Mouse (Mus musculus): ENCODE data around the gene Gm20425. TPM values are rescaled to one million over a fixed set of nuclear protein-coding genes. Genes with fewer than 3 reads are reported as not detected.

Gm20425 gene
- total RNA-seq, 2 experiments from 2014 or later: 11.5 TPM

DNA sequence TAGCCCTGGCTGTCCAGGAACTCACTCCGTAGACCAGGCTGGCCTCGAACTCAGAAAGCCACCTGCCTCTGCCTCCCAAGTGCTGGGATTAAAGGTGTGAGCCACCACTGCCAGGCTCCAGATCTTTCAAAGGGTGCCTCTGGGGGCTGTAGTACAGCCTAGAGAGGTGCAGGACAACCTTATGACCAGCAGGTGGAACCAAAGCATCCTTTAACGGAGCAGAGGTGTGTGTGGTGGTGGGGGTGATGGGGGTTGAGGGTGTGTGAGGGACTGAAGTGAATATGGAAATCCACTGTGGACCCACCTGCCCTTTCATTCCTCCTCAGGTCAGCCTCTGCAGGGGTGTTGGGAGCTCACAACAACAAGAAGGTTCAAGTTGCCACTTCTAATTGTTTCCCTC, 4.6 kb downstream of the Gm20425 start:
- no peak for DNase-seq (ENCODE audit: low spot score in 2 of 2)

- no peak for DNase-seq (ENCODE audit: low spot score in 2 of 2)
These were observed 5.4 kb downstream of the Gm20425 start for GRCm38 (mm10) chr9:103224721-103225120.

DNA sequence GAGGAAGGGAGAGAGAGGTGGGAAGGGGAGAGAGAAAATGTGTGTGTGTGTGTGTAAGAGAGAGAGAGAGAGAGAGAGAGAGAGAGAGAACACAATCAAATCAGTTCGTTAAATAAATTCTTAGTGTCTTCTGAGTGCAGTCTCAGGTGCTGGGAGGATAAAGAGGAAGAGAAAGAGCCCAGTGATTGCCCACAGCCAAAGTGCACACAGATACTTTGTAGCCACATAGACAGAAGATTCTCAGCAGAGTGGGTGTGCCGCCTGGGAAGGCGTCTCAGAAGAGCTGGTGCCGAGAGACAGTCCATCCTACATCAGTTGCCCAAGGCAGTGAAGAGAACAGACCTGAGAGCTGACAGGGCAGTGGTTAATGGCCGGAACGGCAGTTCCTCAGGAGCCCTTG, 15.8 kb downstream of the Gm20425 start:
- no peak for DNase-seq (ENCODE audit: low spot score in 2 of 2)

GRCm38 (mm10) chr9:103213631-103214030, 16.5 kb downstream of the Gm20425 start:
- no peak for DNase-seq (ENCODE audit: low spot score in 2 of 2)

- DNase-seq (ENCODE audit: low spot score in 2 of 2): no peak
These were observed 17.3 kb downstream of the Gm20425 start for GRCm38 (mm10) chr9:103212654-103213420.

DNA sequence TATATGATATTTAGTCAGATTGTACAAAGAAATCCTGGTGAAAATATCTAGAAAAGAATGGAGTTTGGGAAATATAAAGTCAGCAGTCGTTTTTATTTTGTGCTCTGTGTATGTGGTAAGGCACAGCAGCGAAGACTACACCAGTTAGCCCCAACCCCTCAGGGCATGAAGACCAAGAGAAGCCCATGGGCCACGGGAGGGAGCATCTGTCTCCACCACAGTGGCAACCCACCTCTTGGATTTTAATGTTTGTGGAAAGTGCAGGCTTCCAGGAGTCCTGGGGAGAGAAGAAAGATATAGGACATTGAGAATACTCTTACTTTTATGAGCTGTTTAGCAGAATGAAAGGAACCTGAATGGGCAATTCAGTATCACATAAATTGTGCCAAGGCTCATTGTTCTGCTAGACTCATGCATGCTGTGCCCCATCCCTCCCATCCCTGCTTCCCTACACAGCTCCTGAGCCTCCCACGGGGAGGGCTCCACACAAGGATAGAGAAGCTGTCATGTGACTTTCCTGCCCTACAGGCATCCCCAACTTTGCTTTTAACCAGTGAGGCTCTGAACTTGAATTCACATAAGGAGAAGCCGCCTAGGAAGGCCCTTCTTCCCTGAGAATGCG, 21.2 kb downstream of the Gm20425 start:
- no peak for DNase-seq (ENCODE audit: low spot score in 2 of 2)

- peak; percentile 39 to 76 for DNase-seq (ENCODE audit: low spot score in 2 of 2)
These were observed 22.3 kb downstream of the Gm20425 start for GRCm38 (mm10) chr9:103207846-103208245.

GRCm38 (mm10) chr9:103205786-103206185, 24.3 kb downstream of the Gm20425 start:
- no peak for DNase-seq (ENCODE audit: low spot score in 2 of 2)

GRCm38 (mm10) chr9:103201561-103202260, 28.4 kb downstream of the Gm20425 start, which contains the start of gene Srprb:
Gene Srprb (minus strand): TSS chr9:103202137.
- peak; percentile 92 to 96 for DNase-seq (ENCODE audit: low spot score in 2 of 2)

GRCm38 (mm10) chr9:103188416-103188815, 41.7 kb downstream of the Gm20425 start:
- DNase-seq (ENCODE audit: low spot score in 2 of 2): no peak

DNA sequence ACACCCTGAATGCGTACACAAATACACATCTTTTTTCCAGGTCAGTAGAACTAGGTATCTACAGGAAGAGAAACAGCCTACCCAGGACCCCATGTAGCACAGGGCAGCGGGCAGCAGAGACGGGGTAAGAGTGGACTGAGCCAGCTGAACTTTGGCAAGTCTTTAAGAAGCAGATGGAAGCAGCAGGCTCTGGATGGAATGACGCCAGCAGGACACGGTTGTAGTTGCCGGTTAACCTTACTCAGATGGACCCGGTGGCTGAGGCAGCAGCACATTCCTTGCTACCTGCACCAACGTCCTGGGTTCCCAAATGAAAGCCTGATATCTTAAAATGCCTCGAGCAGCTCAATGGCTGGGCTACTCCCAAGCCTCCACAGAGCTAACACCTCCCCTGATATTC, 43.4 kb downstream of the Gm20425 start:
- DNase-seq (ENCODE audit: low spot score in 2 of 2): no peak

DNA sequence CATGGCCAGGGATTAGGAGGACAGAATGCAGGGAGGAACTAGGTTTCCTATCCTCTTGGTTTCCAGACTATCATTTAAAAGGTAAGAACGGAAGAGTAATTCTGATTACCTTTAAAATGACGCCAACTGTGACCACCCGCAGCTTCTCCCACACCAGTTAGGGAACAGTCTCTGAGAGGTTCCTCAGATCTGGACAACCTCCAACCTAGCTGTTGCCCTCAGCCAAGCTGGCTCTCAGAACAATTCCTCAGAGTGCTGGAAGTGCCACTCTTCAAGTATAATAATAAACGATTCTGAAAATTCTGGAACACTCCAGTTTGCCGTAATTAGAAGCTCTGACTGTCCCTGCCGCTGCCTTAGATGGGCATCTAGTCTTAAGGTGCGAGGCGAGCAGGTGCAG, 44.2 kb downstream of the Gm20425 start:
- DNase-seq (ENCODE audit: low spot score in 2 of 2): no peak

GRCm38 (mm10) chr9:103184855-103185254, 45.3 kb downstream of the Gm20425 start:
- no peak for DNase-seq (ENCODE audit: low spot score in 2 of 2)

DNA sequence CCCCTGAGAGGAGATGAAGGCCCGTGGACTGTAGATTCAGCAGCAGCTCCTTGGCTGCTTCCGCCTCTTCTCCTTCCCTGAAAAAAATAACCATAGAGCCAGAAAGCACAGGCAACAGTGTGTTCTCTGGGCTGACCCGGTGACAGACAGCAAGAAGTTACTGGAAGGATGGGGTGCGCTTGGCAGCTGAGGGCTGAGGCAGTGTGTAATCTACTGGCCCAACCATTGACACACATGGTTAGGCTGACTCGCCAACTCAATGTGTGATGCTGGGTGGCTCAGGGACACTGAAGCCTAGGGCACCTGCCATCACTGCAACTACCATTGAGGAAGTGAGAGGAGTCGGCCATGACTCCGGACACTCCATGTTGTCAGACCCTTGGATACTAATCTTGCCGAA, 48.2 kb downstream of the Gm20425 start:
- no peak for DNase-seq (ENCODE audit: low spot score in 2 of 2)

DNA sequence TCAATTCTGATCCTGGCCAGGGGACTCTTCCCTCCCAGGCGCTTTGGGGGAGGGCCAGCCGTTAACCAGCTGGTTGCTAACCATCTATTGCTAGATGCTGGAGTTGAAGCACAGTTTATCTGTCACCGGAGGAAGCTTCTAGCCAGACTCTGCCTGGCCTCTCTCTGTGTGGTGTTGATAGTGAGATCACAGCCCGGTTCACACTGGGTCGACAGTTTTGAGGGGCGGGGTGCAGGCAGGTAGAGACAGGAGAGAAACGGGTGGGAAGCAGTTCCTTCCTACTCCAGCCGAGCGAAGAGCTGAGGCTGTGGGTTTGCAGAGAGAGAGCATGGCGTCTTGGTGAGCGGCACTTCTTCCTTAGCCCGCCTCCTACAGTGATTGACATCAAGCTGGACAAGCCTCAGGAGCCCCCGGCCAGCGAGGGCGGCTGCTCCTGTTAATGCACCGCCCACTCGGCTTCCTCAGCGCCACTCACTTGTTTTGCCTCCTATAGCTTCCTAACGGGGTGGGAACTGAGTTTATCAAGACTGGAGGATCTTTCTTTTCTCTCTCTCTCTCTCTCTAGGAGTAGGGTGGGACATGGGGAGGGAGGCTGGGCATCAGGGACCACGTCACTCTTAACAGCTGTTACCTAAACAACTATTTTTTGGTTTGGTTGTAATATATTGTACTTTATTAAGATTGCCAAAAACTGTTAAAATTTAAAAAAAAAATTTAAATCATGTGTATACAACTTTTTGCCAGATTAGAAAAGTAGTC, 49.1 kb downstream of the Gm20425 start:
- DNase-seq (ENCODE audit: low spot score in 2 of 2): peak; percentile 16 to 35

DNA sequence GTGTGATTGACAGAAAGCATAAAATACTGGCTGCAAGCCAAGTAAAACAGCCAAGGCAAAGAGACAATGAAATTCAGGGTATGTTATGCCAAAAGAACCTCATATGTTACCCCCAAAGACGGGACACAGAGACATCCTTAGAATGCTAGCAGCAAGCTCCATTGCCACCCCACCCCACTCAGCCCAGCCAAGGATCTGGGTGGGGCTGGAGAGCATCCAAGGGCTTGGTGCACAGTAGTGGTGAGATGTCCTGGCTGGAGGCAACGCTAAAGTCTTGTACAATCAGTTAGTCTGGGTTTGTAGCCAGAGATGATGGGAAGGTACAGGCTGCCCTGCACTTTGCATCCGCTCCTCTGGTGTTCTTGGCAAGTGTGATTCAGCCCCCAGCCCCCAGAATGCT, 49.8 kb downstream of the Gm20425 start:
- DNase-seq (ENCODE audit: low spot score in 2 of 2): peak in 1 of 2 experiments; percentile 32

DNA sequence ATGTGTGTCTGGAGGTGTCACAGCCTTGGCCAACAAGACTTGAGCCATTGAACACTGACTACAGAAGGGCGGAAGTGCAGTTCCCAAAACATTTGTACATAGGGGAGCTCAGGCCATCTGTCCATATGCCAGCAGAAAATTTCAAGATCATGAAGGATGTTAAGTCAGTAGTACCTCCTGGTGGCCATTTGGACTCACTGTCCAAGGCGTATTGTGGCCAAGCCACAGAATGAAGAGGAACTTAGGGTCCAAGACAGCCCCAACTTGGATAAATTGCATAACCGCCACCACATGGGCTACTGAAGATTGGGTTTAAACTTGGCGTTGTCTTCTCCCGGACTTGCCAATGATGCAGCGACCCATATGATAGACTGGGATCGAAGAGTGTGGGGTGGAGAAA, 54.4 kb downstream of the Gm20425 start:
- no peak for DNase-seq (ENCODE audit: low spot score in 2 of 2)

DNA sequence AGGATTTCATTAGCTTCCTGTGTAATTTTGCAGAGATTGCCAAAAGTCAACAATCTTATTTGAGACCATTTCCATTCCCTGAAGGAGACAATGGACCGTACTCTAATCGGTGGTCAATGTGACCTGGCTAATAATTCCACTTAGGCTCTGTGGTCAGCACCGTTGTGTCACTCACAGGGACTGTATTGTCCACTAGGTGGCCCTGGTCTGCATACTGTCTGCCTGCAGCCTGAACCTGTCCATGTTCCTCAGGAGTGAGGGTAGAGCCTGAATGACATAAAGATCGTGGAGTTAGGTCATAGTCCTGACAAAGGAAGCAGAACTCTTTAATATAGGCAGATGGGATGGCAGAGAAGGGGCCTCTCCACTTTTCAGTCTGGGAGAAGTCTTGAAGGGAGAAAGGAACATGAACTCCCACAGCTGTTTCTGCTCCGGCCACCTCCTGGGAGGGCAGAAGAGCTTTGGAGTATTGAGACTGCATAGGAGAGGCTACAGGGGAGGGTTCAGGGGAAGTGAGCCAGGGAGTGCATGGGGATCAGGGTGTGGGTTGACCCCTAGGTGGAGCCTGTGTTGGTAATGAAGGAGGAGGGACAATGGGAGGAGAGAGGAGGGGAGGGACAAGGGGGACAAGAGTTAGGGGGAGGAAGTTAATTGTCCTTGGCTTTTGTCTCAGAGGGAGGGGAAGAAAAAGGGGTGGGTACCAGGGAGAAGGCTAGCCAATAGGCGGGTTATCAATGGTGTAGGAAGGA, 55.2 kb downstream of the Gm20425 start:
- DNase-seq (ENCODE audit: low spot score in 2 of 2): no peak

GRCm38 (mm10) chr9:103168771-103169170, 61.3 kb downstream of the Gm20425 start:
- peak in 1 of 2 experiments; percentile 48 for DNase-seq (ENCODE audit: low spot score in 2 of 2)

- DNase-seq (ENCODE audit: low spot score in 2 of 2): no peak
These were observed 62.1 kb downstream of the Gm20425 start for GRCm38 (mm10) chr9:103168046-103168445.

DNA sequence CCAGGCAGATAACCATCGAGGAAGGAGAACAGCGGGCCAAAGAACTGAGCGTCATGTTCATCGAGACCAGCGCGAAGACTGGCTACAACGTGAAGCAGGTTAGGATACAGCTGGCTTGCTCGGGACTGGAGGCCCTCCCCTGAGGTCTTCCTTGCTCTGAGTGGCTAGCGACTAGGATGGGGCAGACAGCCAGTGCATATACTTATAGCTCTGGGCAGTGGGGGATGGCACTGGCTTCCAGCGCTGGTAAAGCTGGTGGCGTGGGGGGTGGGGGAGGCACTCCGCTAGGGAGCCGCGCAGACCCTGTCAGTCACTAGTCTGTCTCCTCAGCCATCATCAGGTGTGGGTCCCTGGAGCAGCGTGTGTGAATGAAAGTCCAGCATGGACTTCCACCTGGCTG, 66.3 kb downstream of the Gm20425 start:
- DNase-seq (ENCODE audit: low spot score in 2 of 2): no peak

Measured in layer of hippocampus, adult 18-20 months (tissue).